Mouse (Mus musculus): Measurements from ENCODE around the gene Man1c1.

- no peak for TF ChIP-seq CTCF (IDR thresholded peaks at IDR 0.05; ENCODE audit: borderline replicate concordance, insufficient read depth, low read length)
- TF ChIP-seq POLR2A (IDR thresholded peaks at IDR 0.05; ENCODE audit: low read depth, low read length): no peak
Measured at GRCm38 (mm10) chr4:134580351-134581148, 123.5 kb downstream of the Man1c1 start.
